Mouse (Mus musculus) gastrocnemius, postnatal 4 days (tissue): ENCODE data around the gene Sesn1. TPM values are rescaled to one million over a fixed set of nuclear protein-coding genes. Genes with fewer than 3 reads are reported as not detected.
A peak's percentile ranks its signal among the peaks of the same experiment; 100 is the strongest.

Experiments
- DNase-seq, 2 experiments: peaks; one replicate each; pipeline ENCODE4 v3.0.0; 2021 to 2022; ENCODE audit warnings: low spot score in 2 of 2, mixed read lengths in 2 of 2
- total RNA-seq, 2 experiments: library from RNA; stranded (reverse); gene quantifications; 2 replicates each; pipeline ENCODE4 v1.2.3; 2021

Sesn1 gene
- total RNA-seq, 2 experiments from 2014 or later, result 60.4 to 66.3 TPM

GRCm38 (mm10) chr10:41866838-41867154 lies 57.1 kb downstream of the Sesn1 start:
- DNase-seq, result no peak

DNA sequence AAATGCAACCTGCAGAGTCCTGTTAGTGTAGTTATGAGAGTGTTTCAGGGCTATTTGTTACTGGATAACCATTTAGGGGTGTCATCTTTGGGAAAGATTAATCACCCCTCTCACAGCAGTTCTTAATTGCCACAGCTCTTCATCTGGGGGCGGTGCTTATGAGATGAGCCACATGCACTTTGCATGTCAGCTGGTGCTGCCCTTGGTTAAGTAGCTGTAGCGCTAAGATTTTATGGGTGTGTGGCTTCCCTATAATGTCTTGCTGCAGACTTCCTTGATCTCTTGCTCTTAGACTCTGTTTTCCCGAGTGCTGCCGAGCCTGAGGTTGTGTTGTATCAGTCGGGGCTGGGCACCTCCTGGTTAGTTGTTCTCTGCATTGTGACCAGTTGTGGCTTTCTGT lies 58.2 kb downstream of the Sesn1 start:
- DNase-seq, result no peak

DNA sequence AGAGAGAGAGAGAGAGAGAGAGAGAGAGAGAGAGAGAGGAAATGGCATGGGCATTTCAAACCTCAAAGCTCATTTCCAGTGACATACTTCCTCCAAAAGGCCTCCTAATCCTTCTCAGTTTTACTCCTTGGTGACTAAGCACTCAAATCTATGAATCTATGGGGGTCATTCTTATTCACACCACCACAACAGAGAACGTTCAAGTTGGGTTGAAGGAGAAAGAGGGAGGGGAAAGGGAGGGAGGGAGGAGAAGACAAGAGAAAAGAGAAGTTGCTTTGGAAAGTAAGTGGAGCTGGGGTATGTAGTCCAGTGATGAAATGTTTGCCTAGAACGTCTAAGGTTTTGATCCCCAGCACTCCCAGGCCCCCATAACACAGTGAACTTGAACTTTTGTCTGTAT lies 60.4 kb downstream of the Sesn1 start:
- DNase-seq, result no peak

GRCm38 (mm10) chr10:41871564-41871963 lies 61.8 kb downstream of the Sesn1 start:
- DNase-seq, result no peak

- DNase-seq, result no peak
Measured at GRCm38 (mm10) chr10:41875624-41876023, 65.9 kb downstream of the Sesn1 start.

DNA sequence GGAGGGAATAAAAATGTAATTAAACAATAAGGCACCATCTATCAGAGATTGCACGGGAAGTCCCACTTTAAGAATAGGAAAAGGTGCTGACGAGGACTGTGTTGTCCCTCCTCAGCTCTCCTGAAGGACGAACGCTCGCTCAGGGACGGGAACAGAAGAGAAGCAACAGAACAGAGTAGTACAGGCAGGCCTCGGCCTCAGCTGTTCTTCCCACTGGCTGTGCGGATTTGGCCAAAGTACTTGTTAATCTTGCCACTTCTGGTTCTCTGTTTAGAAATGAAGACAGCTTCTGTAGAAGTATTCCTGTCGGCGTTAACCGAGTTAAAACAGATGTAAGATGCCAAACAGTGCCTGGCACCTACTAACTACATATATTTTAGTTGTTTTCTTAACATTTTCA lies 68.6 kb downstream of the Sesn1 start:
- DNase-seq, result no peak

DNA sequence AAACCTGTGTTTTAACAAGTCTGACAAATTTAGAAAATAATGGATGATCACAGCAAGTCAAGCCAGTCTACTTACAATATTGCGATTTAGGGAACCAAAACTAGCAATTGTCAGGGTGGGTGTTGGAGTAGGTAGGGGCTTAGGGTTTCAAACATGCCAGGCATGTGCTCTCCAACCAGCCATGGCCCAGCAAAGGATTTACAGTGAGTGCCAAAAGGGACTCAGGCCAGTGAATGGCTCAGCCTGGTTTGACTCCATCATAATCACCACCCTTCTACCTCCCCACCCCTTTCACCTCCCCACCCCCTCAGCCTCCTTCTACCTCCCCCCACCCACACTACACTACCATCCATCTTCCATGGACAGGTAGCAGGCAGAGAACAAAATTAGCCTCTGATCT lies 69.9 kb downstream of the Sesn1 start:
- DNase-seq, result no peak

DNA sequence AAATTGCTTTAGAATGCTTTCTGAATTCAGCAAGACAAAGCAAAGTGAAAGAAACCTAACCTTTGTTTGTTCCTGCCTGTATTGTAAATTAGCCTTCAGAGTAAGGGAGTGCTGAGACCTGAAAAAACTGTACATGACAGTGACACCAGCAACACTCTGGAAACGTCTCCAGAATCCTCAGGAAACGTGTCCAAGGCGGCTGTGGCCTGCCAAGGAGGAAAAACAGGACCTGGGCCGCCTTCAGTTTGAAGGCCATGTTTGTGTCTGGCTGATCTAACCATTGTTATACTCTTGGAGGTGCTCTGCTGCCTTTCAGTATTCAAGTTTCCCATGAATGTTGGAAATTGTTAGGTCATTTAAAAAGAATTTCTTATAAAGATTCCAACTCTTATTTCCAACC lies 70.5 kb downstream of the Sesn1 start:
- no peak for DNase-seq

DNA sequence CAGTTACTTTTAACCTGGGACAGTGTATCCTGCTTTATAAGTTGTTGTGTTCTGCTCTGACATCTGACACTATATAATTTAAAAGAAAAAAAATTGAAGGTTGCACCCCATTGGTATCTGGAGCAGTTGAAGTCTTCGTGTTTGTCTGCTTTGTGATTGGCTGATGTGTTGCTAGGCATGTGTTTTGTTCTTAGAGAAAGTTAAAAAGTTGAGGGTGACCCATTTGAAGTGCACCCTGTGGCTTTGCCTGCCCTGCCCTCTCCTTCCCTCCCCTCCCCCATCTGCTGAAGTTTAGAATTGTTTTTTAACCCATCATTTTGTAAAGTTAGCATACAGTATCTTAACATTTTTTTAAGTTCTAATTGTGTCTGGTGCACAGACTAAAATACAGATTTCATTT lies 71.0 kb downstream of the Sesn1 start:
- DNase-seq, result no peak

GRCm38 (mm10) chr10:41881438-41881837 lies 71.7 kb downstream of the Sesn1 start:
- DNase-seq, result no peak

DNA sequence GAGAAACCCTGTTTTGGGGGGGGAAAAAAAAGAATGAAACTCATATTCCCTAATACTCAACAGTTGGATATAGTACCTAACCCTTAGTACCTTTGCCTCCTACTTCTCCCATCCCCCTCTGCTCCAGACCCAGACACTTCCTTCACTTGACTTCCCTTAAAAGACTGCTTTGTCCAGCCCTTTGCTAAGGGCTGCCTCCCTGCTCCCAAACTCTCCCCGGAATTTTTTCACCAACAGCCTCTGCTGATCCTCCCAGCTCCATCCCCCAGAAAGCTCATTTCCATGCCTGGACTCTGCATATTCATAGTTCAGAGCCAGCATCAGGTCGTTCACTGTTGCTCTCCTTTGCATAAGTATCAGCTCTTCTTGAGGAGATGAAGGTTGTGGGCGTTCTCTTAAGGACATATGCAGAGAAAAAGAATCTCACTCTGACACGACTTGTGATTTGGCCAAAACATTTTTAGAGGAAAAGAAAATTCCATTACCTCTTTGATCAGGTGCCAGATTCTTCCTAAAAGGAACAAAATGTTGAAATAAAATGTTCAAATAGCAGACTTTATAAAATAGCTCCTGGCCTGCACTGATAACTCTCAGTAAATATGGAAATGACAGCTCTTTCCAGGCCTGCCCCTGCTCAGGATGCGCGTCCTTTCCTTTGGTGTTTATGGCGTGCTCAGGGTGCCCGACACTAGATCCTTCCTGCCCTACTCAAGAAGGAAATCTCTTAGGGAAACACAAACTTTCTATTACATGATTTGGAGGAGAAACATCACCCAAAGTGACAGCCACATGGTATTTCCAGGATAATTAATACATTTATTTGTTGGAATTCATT lies 74.2 kb downstream of the Sesn1 start:
- DNase-seq, result no peak

- peak; percentile 97 to 98 for DNase-seq
Measured at GRCm38 (mm10) chr10:41887080-41887821, 77.5 kb downstream of the Sesn1 start.

DNA sequence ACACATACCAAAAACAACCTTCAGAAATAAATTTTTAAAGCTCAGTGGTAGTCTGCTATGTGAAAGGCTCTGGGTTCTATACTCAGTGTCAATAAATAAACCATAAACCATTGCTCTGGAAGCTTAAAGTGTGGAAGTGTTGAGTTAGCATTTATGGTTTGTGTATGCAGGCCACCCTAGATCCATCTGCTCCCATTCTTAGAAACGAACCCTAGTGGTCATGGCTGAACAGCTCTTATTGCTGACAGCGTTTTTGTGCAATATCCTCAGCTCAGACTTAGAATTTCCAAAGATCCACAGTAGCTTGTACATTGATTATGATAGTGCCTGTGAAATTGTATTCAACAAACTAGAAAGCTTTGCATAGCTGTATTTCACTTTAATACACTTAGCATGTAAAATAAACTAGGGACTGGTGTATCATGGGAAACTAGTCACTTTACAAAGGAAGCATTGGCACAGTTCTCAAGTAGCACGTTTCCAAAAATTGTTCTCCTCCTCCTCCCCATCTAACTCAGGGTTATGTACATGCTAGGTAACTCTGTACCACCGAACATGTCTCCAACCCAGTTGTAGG lies 78.7 kb downstream of the Sesn1 start:
- DNase-seq, result no peak

- no peak for DNase-seq
Measured at GRCm38 (mm10) chr10:41889566-41889965, 79.8 kb downstream of the Sesn1 start.

DNA sequence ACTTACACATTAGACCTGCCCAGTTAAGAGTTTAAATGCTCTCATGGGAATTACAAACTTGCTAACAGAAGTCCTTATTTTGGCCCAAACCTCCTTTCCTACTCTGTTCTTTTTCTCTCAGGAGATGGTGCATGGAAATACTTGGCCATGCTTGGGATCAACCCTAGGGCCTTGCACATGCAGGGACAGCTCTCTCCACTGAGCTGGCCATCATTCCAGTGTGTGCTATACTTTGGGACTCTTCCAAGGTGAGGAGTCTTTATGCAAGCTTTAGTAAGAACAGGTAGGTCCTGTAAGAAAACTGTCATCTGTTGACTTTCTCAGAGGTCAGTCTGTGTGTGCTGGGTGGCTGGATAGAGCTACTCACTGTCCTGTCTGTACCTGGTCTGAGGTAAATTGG lies 80.8 kb downstream of the Sesn1 start:
- no peak for DNase-seq

DNA sequence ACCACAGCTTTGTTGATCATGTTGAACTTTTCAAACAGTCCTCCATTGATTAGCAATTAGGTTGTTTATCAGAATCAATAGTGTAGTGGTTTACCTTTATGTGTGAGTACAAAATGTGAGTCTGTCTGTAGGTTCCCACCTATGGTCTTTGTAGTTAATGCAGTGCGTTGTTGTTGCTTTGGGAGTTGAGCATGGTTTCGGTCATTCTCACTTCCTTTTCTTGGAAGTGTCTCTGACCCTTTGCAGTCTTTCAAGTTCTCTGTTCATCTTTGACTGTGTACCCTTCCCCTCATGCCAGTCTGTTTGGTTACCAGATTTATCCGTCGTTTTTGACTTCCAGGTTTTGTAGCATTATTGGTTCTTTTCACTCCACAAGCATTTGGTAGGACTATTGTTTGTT lies 81.6 kb downstream of the Sesn1 start:
- DNase-seq, result no peak

DNA sequence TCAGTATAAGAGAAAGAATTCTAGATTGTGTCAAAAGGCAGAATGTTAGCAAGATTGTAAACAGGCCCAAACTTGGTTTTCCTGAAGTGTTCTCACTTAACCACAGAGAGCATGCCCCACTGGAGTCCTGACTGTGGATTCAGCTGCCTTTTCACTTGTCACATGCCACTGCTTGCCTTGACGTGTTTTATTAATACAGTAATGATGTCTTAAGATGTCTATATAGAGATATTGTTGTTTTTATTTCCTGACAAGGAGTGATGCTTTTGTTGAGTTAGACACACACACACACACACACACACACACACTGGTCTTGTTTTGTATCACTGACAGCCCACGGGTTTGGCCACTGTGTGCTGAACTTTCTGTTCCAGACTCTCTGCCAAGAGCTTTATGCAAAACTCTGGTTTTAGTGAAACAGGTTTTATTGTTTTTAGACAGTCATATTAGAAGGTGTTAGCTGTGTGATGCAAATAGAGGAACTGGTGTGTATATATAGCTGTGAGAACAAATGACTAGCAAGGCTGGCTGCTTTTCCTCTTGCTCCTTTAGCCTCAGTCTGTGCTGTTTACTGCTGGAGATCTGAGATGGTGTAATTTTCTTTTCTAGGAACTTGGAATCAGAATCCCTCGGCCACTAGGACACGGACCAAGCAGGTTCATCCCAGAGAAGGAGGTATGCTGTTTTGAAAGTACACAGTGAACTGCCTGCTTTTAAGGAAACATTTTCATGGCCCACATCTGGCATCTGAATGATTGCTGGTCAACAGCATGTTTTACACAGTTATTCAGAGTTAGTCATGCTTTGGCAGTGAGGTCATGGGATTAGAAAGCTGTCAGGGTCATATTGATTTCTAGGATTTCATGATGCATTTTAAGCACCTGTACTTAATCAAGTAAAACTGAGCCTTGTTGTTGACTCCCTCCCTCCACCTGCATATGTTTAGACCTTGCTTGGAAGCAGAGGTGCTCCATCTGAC lies 84.0 kb downstream of the Sesn1 start:
- no peak for DNase-seq

DNA sequence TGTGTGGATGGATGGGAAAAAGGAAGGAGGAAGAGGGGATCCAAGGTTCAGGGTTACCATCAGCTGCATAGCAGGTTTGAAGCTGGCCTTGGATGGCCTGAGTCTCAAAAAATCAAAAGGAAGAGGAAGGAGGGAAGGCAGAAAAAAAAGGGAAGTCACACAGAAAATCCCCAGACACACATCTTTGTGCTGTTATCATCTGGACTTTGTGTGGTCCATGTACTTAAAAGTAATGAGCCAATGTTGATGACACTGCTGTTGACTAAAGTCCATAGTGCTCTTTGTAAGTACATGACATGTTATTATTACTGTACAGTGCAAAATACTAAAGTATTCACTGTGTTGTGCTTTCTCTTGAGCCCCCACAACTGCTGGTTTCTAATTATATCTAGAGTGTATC lies 86.7 kb downstream of the Sesn1 start:
- DNase-seq, result no peak

DNA sequence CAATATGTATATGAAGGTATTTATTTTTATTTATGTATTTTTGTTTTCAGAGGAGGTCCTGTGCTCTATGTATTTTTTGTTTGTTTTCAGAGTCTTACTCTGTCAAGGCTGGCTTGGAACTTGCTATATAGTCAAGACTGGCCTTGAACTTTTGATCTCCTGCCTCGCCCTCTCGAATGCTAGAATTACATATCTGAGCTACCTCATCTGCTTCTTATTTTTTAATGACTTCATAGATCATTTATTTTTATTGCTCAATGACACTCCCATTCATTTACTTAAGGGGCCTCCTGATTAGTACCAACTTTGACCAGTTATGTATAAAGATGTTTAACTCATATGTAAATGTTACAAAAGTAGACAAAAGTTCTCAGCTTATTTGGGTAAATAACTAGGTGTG lies 87.1 kb downstream of the Sesn1 start:
- DNase-seq, result no peak

DNA sequence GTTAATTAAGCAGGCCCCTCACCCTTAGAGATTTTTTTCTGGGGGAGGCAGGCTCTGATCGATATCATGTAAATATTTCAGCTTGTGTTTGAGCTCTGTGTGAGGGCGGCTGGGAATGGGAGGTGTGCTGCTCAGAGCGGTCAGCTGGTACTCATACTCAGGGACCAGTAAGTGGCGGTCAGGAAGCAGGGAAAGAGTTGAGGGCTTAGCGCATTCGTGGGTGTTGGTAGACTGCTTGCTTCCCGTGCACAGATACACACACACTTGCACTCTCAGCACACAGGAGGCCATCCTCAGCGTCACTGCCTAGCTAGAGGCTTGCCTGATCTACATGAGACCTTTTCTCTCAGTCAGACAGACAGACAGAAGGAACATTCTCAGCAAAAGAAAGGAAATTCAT lies 91.7 kb downstream of the Sesn1 start:
- DNase-seq, result no peak

DNA sequence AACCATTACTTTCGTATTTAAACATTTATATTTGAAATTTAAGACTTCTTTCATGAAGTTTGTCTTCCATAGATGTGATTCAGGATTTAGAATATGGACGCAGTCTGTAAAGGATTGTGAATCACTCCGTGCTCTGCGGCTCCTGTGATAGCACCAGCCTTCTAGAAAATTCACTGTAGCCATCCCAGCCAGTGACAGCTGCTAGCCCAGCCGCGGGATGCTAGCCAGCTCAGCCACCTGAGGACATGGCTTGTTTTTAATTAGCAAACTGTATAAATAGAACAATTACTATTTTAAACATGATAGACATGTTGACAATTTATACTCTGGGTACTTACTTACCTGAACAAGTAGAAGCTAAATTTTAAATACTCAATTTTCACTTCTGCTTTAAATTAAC lies 92.1 kb downstream of the Sesn1 start:
- DNase-seq, result no peak
